Mouse (Mus musculus): ENCODE results near the gene Adss. TPM values are rescaled to one million over a fixed set of nuclear protein-coding genes. Genes with fewer than 3 reads are reported as not detected.

Gene Adss
- polyA plus RNA-seq, 1 experiment, result 24.4 TPM

DNA sequence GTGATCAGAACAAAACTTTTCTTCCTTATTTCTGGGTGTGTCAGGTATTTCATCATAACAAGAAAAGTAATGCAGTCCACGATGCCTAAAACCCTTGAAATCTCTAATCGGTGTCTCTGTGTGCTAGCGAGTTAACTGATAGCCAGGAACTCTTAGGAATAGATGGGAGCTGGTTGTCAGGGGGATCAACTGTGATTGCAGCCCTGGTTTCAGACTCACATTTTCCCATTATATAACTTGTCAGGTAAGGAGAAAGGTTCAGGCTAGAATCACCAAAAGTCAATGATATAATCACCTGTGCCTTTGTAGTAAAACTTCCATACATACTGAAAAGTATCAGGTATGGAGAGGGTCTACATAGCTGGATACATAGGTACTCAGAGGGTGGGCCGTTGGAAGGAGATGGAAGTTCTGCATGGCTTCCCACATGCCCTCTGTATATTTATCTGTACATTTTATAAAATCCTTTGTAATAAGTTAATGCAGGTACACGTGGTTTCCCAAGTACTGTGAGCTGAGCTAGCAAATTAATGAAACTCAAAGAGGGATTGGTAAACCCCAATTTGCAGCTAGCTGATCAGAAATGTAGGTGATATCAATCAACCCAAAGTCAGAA, 81.8 kb downstream of the Adss start:
- no peaks in the 10 kb centered on the region for H3K79me2 ChIP-seq (ENCODE audit: control insufficient read depth, insufficient read depth)
- no peaks in the 10 kb centered on the region for H3K36me3 ChIP-seq (ENCODE audit: control insufficient read depth, insufficient read depth)
- no peak overlapping the region for H3K4me3 ChIP-seq
- H3K4me2 ChIP-seq (ENCODE audit: low read depth), result no peak overlapping the region
- TF ChIP-seq USF1 (IDR thresholded peaks at IDR 0.05; ENCODE audit: low read depth) (no peak), MYOD1 (IDR thresholded peaks at IDR 0.05; ENCODE audit: control insufficient read depth in 1 of 3, insufficient read length in 2 of 3, low read depth in 2 of 3) (no peak), REST (IDR thresholded peaks at IDR 0.05; ENCODE audit: insufficient read depth, insufficient read length) (no peak), MAX (IDR thresholded peaks at IDR 0.05; ENCODE audit: low read depth) (no peak), E2F4 (IDR thresholded peaks at IDR 0.05; ENCODE audit: insufficient read depth) (no peak)
- no peaks in the 10 kb centered on the region for H3K27me3 ChIP-seq (ENCODE audit: control insufficient read depth, insufficient read depth, insufficient read length)
- H3ac ChIP-seq (ENCODE audit: control insufficient read depth, insufficient read length), result no peak overlapping the region

DNA sequence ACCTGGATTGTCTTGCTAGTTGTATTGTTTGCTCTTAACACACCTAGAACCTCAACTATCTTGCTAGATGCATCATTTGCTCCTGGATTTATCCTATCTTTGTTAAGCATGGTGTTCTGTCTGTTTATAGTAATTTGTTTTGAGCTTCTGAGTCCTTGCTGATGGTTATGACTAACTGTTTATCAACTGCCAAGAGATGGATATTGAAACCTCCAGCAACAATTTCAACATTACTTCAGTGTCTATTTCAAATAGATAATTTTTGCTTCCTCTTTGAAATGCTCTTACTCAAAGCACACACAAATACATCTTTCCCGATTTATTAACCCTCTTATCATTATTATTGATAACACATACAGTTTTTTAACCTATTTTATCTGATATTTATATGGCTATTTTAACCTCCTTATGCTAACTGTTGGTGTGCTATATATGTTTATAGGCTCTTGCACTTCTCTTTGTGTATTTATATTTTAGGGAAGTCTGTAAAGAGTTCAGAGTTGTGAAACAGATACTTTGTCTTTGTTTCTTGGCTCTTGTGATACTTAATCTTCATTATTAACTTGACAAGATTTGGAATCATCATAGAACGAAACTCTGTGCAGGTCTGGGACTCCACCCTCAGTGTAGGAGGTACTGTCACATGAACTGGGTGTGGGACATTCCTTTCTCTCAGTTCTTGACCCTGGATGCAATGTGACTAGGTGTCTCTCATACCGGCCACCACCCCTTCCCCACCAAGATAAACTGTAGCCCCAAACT, 82.5 kb downstream of the Adss start:
- Histone ChIP-seq H3K4me2 (ENCODE audit: low read depth) (no peak overlapping the region), H3K4me3 (no peak overlapping the region), H3K36me3 (ENCODE audit: control insufficient read depth, insufficient read depth) (no peaks in the 10 kb centered on the region), H3ac (ENCODE audit: control insufficient read depth, insufficient read length) (no peak overlapping the region), H3K27me3 (ENCODE audit: control insufficient read depth, insufficient read depth, insufficient read length) (no peaks in the 10 kb centered on the region), H3K79me2 (ENCODE audit: control insufficient read depth, insufficient read depth) (no peaks in the 10 kb centered on the region)
- no peak for TF ChIP-seq POLR2AphosphoS2 (IDR thresholded peaks at IDR 0.05; ENCODE audit: insufficient read length, low read depth)
- 0 out of 2 replicates have a peak, but pooled peaks have one; percentile 44 for TF ChIP-seq CEBPB (IDR thresholded peaks at IDR 0.05; ENCODE audit: insufficient read depth, poor library complexity, severe bottlenecking)

Other genes starting within 250 kb of the Adss start
- gene 1700016C15Rik, start 66.7 kb downstream of the Adss start, polyA plus RNA-seq (2012; fragmentation: generic; extraction: Trizol), result not detected
- gene Catspere2, start 186.9 kb upstream of the Adss start, polyA plus RNA-seq (2012; fragmentation: generic; extraction: Trizol), result 0.11 TPM